Mouse (Mus musculus) CH12.LX (cell line): ENCODE data around the gene Map4k5.

ENCODE experiments used
- CTCF ChIP-seq, 2 experiments: IDR thresholded peaks in 1 of 2; conservative IDR thresholded peaks in 1 of 2; 2 replicates each; pipeline ENCODE4 v1.5.1; 2011 to 2012; ENCODE audit warnings: low read depth in 2 of 2, low read length in 2 of 2, improper control_type of control experiment in 1 of 2, inconsistent platforms in 1 of 2, mild to moderate bottlenecking in 1 of 2, moderate library complexity in 1 of 2
- EP300 ChIP-seq: IDR thresholded peaks from 2 replicates; pipeline ENCODE4 v1.6.1; 2011; ENCODE audit warnings: low read length, improper control_type of control experiment
- POLR2A ChIP-seq: IDR thresholded peaks from 2 replicates; pipeline ENCODE4 v1.6.1; 2011; ENCODE audit warnings: low read depth, mild to moderate bottlenecking, improper control_type of control experiment, low read length
- SIN3A ChIP-seq: IDR thresholded peaks from 2 replicates; pipeline ENCODE4 v1.6.1; 2012; ENCODE audit warnings: low read length, improper control_type of control experiment, inconsistent platforms
- USF2 ChIP-seq: conservative IDR thresholded peaks from 2 replicates; pipeline ENCODE4 v1.6.1; 2011; ENCODE audit warnings: low read depth, low read length, improper control_type of control experiment

DNA sequence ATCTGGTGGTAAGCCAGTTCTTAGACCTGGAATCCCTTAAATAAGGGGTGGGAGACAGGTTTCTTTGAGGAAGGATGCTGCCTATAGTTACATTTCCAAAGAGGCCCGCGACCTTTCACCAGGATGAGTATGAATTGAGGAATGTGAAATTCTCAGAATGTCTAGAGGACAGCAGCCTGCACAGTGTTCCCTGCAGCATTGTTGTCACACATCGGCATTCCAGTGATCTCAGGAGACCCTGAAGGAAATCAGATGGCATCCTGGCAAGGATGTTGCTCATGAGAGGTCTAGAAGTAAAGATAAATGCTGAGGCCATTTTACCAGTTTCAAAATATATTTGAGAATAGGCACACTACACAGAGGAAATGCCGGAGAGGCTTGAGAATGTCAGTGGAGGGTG lies 5.1 kb upstream of the Map4k5 start:
- TF ChIP-seq SIN3A, result no peak
- no peak for TF ChIP-seq POLR2A
- no peak for TF ChIP-seq CTCF (conservative IDR thresholded peaks at IDR 0.05 in 1 of 2, IDR thresholded peaks at IDR 0.05 in 1 of 2; ENCODE audit: low read depth in 2 of 2, low read length in 2 of 2)
- no peak for TF ChIP-seq EP300
- no peak for TF ChIP-seq USF2
